Mouse (Mus musculus): ENCODE data around the gene Hmmr.

DNA sequence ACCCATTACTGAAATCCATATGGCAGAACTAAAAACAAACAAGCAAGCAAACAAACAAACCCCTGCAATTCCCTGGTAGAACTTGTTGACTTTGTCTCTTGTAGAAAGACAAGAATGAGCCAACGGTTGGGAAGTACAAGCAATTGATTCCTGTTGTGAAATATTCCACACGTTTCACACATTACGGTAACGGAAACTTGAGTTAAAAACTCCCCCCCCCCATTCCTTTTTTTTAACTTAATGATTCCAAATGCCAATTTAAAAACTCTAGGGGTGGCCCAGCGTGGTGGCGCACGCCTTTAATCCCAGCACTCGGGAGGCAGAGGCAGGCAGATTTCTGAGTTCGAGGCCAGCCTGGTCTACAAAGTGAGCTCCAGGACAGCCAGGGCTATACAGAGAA is 38.1 kb downstream of the Hmmr start, which contains the start of gene Mat2b:
- TF ChIP-seq CTCF (IDR thresholded peaks at IDR 0.05; ENCODE audit: extremely low read depth, insufficient read depth, low read length): no peak
- TF ChIP-seq POLR2A (IDR thresholded peaks at IDR 0.05; ENCODE audit: extremely low read depth, insufficient read depth, low read length): no peak

Measured in cortical plate, adult 2 months (tissue).